Mouse (Mus musculus): Measurements from ENCODE around the gene Vmn1r197. TPM values are rescaled to one million over a fixed set of nuclear protein-coding genes. Genes with fewer than 3 reads are reported as not detected.
"Not testable (repeated sequence)": the region's sequence is repeated elsewhere in the genome, so short reads cannot be mapped to it uniquely, and the experiment has no call there.

Vmn1r197 gene
- polyA plus RNA-seq (2015; fragmentation: Nextera tagmentation; extraction: Ambion mirVana): not detected in 2 replicates

GRCm38 (mm10) chr13:22324289-22324688 is at the start of gene Vmn1r197:
Gene Vmn1r197 (plus strand): TSS chr13:22324589.
- Histone ChIP-seq H3K36me3 (ENCODE audit: poor library complexity, severe bottlenecking) (no peaks in the 10 kb centered on the region), H3K27ac (no peak within 1 kb of the TSS), H3K9me3 (replicated peaks) (no peaks in the 10 kb centered on the region), H3K27me3 (no peaks in the 10 kb centered on the region), H3K4me2 (no peak within 1 kb of the TSS), H3K9ac (no peak within 1 kb of the TSS), H3K4me3 (no peak within 1 kb of the TSS), H3K4me1 (no peaks in the 10 kb centered on the region)
- ATAC-seq: no peak

- H3K9ac ChIP-seq: no peak overlapping the region
- no peaks in the 10 kb centered on the region for H3K27me3 ChIP-seq
- 72% methylated on average over 2 of the region's 2 CpGs for WGBS
- no peaks in the 10 kb centered on the region for H3K9me3 ChIP-seq (replicated peaks)
- no peak overlapping the region for H3K27ac ChIP-seq
- no peak overlapping the region for H3K4me3 ChIP-seq
- no peaks in the 10 kb centered on the region for H3K4me1 ChIP-seq
- no peak for ATAC-seq
- no peaks in the 10 kb centered on the region for H3K36me3 ChIP-seq (ENCODE audit: poor library complexity, severe bottlenecking)
- no peak overlapping the region for H3K4me2 ChIP-seq
Measured at GRCm38 (mm10) chr13:22284578-22284977, 39.8 kb upstream of the Vmn1r197 start.

DNA sequence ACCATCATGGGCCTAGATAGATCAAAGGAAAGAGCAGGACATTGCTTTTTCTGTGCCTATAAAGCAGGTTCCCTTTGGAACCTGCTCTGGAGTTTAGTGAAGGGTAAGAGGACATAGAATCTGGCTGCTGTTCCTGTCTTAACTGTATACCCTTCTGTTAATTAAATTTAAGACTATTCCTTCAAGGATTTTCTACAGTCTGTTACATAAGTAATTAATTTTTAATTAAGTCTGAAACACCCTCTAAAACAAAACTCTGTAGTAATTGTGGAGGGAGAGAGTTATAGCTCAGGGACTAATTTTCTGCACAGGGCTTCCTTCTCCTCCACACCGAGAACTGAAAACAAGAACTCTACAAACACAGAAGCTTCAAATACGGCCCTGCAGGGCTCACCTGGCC is 34.8 kb upstream of the Vmn1r197 start, which contains the start of gene Vmn1r196:
Gene Vmn1r196, plus strand, starts transcription at position 301 of the 400 bp plus-strand sequence.
- Histone ChIP-seq H3K4me1 (no peaks in the 10 kb centered on the region), H3K4me3 (no peak within 1 kb of the TSS), H3K27me3 (no peaks in the 10 kb centered on the region), H3K4me2 (no peak within 1 kb of the TSS), H3K36me3 (ENCODE audit: poor library complexity, severe bottlenecking) (no peaks in the 10 kb centered on the region), H3K27ac (no peak within 1 kb of the TSS), H3K9ac (no peak within 1 kb of the TSS), H3K9me3 (replicated peaks) (no peaks in the 10 kb centered on the region)
- WGBS: 85% methylated on average over 2 of the region's 2 CpGs
- no peak for ATAC-seq

DNA sequence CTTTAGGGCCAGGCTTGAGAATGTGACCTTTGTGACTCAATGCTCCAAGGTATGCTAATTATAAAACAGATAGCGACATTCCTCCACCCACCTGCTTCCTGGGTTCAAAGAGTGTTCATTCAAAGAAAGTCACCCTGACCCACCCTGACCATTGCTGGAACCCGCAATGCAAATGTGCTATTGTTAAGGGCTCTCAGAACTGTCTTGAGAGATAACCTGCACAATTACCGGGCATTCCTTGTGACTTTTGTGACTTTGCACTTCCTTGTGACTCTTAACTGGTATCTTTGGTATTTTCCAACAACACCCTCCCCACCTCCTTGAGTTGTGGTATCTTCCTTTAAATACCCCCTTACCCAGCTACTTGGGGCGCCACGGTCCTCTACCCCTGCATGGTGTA is 16.3 kb upstream of the Vmn1r197 start:
- H3K27me3 ChIP-seq; H3K4me3 ChIP-seq; H3K9me3 ChIP-seq (replicated peaks); H3K9ac ChIP-seq; H3K4me1 ChIP-seq; H3K36me3 ChIP-seq (ENCODE audit: poor library complexity, severe bottlenecking); ATAC-seq; H3K27ac ChIP-seq; H3K4me2 ChIP-seq: not testable (repeated sequence)
- WGBS: 91% methylated on average over 5 of the region's 5 CpGs

DNA sequence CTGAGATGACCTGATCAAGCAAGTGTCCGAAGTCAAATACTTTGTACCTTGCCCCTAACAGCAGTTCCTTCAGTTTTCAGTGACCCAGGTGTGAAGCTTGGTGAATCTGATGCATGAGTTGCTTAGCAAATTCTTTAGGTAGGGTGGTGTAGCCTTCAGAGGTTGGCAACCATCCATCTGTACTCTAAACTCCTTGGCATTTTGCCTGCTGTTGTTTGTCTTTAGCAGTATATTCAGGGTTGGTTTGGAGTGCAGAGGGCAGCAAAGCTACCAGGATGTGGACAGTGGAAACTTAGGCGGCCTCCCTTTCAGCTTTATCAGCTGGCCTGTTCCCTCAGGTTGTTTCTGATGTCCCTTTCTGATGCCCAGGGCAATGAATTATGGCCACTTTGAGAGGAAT is 9.0 kb upstream of the Vmn1r197 start:
- Histone ChIP-seq H3K9ac (no peak overlapping the region), H3K27ac (no peak overlapping the region), H3K9me3 (replicated peaks) (no peaks in the 10 kb centered on the region), H3K36me3 (ENCODE audit: poor library complexity, severe bottlenecking) (no peaks in the 10 kb centered on the region), H3K4me2 (no peak overlapping the region), H3K4me3 (no peak overlapping the region), H3K4me1 (no peaks in the 10 kb centered on the region), H3K27me3 (no peaks in the 10 kb centered on the region)
- WGBS: 77% methylated on average over 2 of the region's 2 CpGs
- ATAC-seq: no peak

- no peaks in the 10 kb centered on the region for H3K36me3 ChIP-seq (ENCODE audit: poor library complexity, severe bottlenecking)
- no peaks in the 10 kb centered on the region for H3K9me3 ChIP-seq (replicated peaks)
- no peak overlapping the region for H3K4me2 ChIP-seq
- H3K4me3 ChIP-seq: no peak overlapping the region
- no peak for ATAC-seq
- no peaks in the 10 kb centered on the region for H3K4me1 ChIP-seq
- H3K27me3 ChIP-seq: no peaks in the 10 kb centered on the region
- H3K9ac ChIP-seq: no peak overlapping the region
- WGBS: 80% methylated on average over 2 of the region's 2 CpGs
- H3K27ac ChIP-seq: no peak overlapping the region
Measured at GRCm38 (mm10) chr13:22317366-22317765, 7.0 kb upstream of the Vmn1r197 start.

- no peak overlapping the region for H3K27ac ChIP-seq
- no peaks in the 10 kb centered on the region for H3K27me3 ChIP-seq
- H3K9me3 ChIP-seq (replicated peaks): no peaks in the 10 kb centered on the region
- no peaks in the 10 kb centered on the region for H3K36me3 ChIP-seq (ENCODE audit: poor library complexity, severe bottlenecking)
- ATAC-seq: no peak
- H3K9ac ChIP-seq: no peak overlapping the region
- no peak overlapping the region for H3K4me3 ChIP-seq
- H3K4me1 ChIP-seq: no peaks in the 10 kb centered on the region
- no peak overlapping the region for H3K4me2 ChIP-seq
Measured at GRCm38 (mm10) chr13:22320091-22320490, 4.3 kb upstream of the Vmn1r197 start.

- H3K36me3 ChIP-seq (ENCODE audit: poor library complexity, severe bottlenecking): no peaks in the 10 kb centered on the region
- no peak overlapping the region for H3K4me3 ChIP-seq
- no peak overlapping the region for H3K27ac ChIP-seq
- no peaks in the 10 kb centered on the region for H3K27me3 ChIP-seq
- WGBS: 81% methylated on average over 2 of the region's 2 CpGs
- H3K9me3 ChIP-seq (replicated peaks): no peaks in the 10 kb centered on the region
- H3K4me1 ChIP-seq: no peaks in the 10 kb centered on the region
- H3K9ac ChIP-seq: no peak overlapping the region
- no peak overlapping the region for H3K4me2 ChIP-seq
- no peak for ATAC-seq
Measured at GRCm38 (mm10) chr13:22333269-22333668, 8.9 kb downstream of the Vmn1r197 start.

GRCm38 (mm10) chr13:22335565-22335964 is 11.2 kb downstream of the Vmn1r197 start:
- Histone ChIP-seq H3K27ac (no peak overlapping the region), H3K27me3 (no peaks in the 10 kb centered on the region), H3K4me2 (no peak overlapping the region), H3K4me1 (no peaks in the 10 kb centered on the region), H3K9me3 (replicated peaks) (no peaks in the 10 kb centered on the region), H3K36me3 (ENCODE audit: poor library complexity, severe bottlenecking) (no peaks in the 10 kb centered on the region), H3K9ac (no peak overlapping the region), H3K4me3 (no peak overlapping the region)
- WGBS: 81% methylated on average over 1 of the region's 1 CpGs
- ATAC-seq: no peak

GRCm38 (mm10) chr13:22350064-22350463 is 25.7 kb downstream of the Vmn1r197 start, which contains the start of gene Vmn1r198:
Gene Vmn1r198 (plus strand): TSS chr13:22350364.
- no peaks in the 10 kb centered on the region for H3K36me3 ChIP-seq (ENCODE audit: poor library complexity, severe bottlenecking)
- no peaks in the 10 kb centered on the region for H3K9me3 ChIP-seq (replicated peaks)
- H3K4me2 ChIP-seq: no peak within 1 kb of the TSS
- no peak within 1 kb of the TSS for H3K27ac ChIP-seq
- ATAC-seq: no peak
- H3K9ac ChIP-seq: no peak within 1 kb of the TSS
- H3K27me3 ChIP-seq: no peaks in the 10 kb centered on the region
- H3K4me3 ChIP-seq: no peak within 1 kb of the TSS
- 79% methylated on average over 1 of the region's 1 CpGs for WGBS
- no peaks in the 10 kb centered on the region for H3K4me1 ChIP-seq

DNA sequence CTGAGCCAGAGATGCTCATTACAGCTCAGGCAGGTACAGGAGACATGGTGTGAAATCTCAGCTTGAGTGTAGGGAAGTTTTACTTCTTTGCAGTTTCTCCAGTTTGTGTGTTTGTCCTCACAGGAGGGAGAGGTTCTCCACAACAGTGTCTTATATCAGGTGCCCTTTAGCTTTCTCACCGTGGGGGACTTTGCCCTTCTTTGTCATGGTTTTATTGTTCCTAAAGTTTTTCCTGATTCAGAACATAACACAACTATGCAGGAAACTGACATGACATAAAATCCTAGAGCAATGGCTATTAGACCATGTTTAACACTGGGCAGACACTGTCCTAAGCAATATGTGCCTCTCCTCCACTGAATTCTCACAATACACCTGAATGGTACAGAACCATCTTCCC is 26.4 kb downstream of the Vmn1r197 start:
- ATAC-seq: no peak
- Histone ChIP-seq H3K27ac (no peak overlapping the region), H3K4me2 (no peak overlapping the region), H3K27me3 (no peaks in the 10 kb centered on the region), H3K4me3 (no peak overlapping the region), H3K36me3 (ENCODE audit: poor library complexity, severe bottlenecking) (no peaks in the 10 kb centered on the region), H3K9ac (no peak overlapping the region), H3K9me3 (replicated peaks) (no peaks in the 10 kb centered on the region), H3K4me1 (no peaks in the 10 kb centered on the region)
- 93% methylated on average over 1 of the region's 1 CpGs for WGBS

GRCm38 (mm10) chr13:22379518-22379917 is 55.1 kb downstream of the Vmn1r197 start, which contains the start of gene Vmn1r199:
Gene Vmn1r199 (plus strand): TSS chr13:22379818.
- Histone ChIP-seq H3K4me2 (no peak within 1 kb of the TSS), H3K36me3 (ENCODE audit: poor library complexity, severe bottlenecking) (no peaks in the 10 kb centered on the region), H3K27ac (no peak within 1 kb of the TSS), H3K4me1 (no peaks in the 10 kb centered on the region), H3K4me3 (no peak within 1 kb of the TSS), H3K9me3 (replicated peaks) (no peaks in the 10 kb centered on the region), H3K9ac (no peak within 1 kb of the TSS), H3K27me3 (no peaks in the 10 kb centered on the region)
- no peak for ATAC-seq
- WGBS: 87% methylated on average over 2 of the region's 2 CpGs

GRCm38 (mm10) chr13:22381128-22381527 is 56.7 kb downstream of the Vmn1r197 start:
- H3K27me3 ChIP-seq; H3K9ac ChIP-seq; H3K9me3 ChIP-seq (replicated peaks); H3K36me3 ChIP-seq (ENCODE audit: poor library complexity, severe bottlenecking); ATAC-seq; H3K4me2 ChIP-seq; H3K27ac ChIP-seq; H3K4me3 ChIP-seq; H3K4me1 ChIP-seq: not testable (repeated sequence)
- WGBS: 86% methylated on average over 3 of the region's 3 CpGs
